Mouse (Mus musculus) liver, embryonic 11.5 days (tissue): ENCODE measurements at regions not wholly inside any gene's neighbourhood (a gene's known extent, or its start where the extent isn't known, plus 50 kb on each side); places are given as distances from the start of the nearest gene placed in this dataset.

Experiments used
- ATAC-seq: fragments of 200-750 bp; cut with Nextera tagmentation; replicated peaks from 2 replicates; pipeline ENCODE4 v1.8.0; 2017; ENCODE audit warnings: moderate number of reproducible peaks, mild to moderate bottlenecking, moderate TSS enrichment, moderate library complexity; ENCODE audit not compliant: low FRiP score
- DNase-seq: peaks from one replicate; pipeline ENCODE4 v3.0.0-alpha.2; 2017; ENCODE audit warnings: low spot score
- H3K27ac ChIP-seq: fragments of 300-500 bp; sonication (generic); 2 replicates; pipeline ENCODE4 v1.5.1; 2014; ENCODE audit warnings: mild to moderate bottlenecking, low read depth, low read length, control low read depth
- H3K27me3 ChIP-seq: fragments of 300-500 bp; sonication (generic); replicated peaks from 2 replicates; pipeline ENCODE4 v1.6.1; 2014; ENCODE audit warnings: low read length, mixed read lengths; ENCODE audit not compliant: control insufficient read depth, insufficient read depth
- H3K36me3 ChIP-seq: fragments of 300-500 bp; sonication (generic); 2 replicates; pipeline ENCODE4 v1.6.1; 2014; ENCODE audit warnings: mild to moderate bottlenecking, low read length, moderate library complexity, mixed read lengths; ENCODE audit not compliant: control insufficient read depth, insufficient read depth
- H3K4me1 ChIP-seq: fragments of 300-500 bp; sonication (generic); replicated peaks from 2 replicates; pipeline ENCODE4 v1.6.1; 2014; ENCODE audit warnings: low read length, mixed read lengths; ENCODE audit not compliant: control insufficient read depth, insufficient read depth
- H3K4me2 ChIP-seq: fragments of 300-500 bp; sonication (generic); 2 replicates; pipeline ENCODE4 v1.6.1; 2014; ENCODE audit warnings: mild to moderate bottlenecking, control low read depth, moderate library complexity
- H3K4me3 ChIP-seq: fragments of 300-500 bp; sonication (generic); 2 replicates; pipeline ENCODE4 v1.5.1; 2014; ENCODE audit warnings: low read depth, low read length, control low read depth
- H3K9ac ChIP-seq: fragments of 300-500 bp; sonication (generic); 2 replicates; pipeline ENCODE4 v1.6.1; 2014; ENCODE audit warnings: low read depth, low read length, control low read depth
- H3K9me3 ChIP-seq: fragments of 300-500 bp; sonication (generic); 2 replicates; pipeline ENCODE4 v1.6.1; 2016; ENCODE audit warnings: low read length, inconsistent platforms, mixed read lengths; ENCODE audit not compliant: control insufficient read depth
- WGBS: fragments of 180-500 bp; shearing (Covaris S2); extraction: QIAGEN DNeasy Blood & Tissue Kit; methylation state at CpG from one replicate; pipeline ENCODE4 v1.1.7; 2014; 5-methylcytosine and 5-hydroxymethylcytosine counted together

GRCm38 (mm10) chr2:45629616-45630015 lies 512.4 kb upstream of the Zeb2 start:
- Histone ChIP-seq H3K27ac (no peak overlapping the region), H3K27me3 (no peaks in the 10 kb centered on the region), H3K4me2 (no peak overlapping the region), H3K9ac (no peak overlapping the region), H3K4me1 (no peaks in the 10 kb centered on the region), H3K36me3 (no peaks in the 10 kb centered on the region), H3K4me3 (no peak overlapping the region), H3K9me3 (no peaks in the 10 kb centered on the region)
- DNase-seq (no peak), ATAC-seq (no peak)
- WGBS, result 78% methylated on average over 3 of the region's 3 CpGs

DNA sequence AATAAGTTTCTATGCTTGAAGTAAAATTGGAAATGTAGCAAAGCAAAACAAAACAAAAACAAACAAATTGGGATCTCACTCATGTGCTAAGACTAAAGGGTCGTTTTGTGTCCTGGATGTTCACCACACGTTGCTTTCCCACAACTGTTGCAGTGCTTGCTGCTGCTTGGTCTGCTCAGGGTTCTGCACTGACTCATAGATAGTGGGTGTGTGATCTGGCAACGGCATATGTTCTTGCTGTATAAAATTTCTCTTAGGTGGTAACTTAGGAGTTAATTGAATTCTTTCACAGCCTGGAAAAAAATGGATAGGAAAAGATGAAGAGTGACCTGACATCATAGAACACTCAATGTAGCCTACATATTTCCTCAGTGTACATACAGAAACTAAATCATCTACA lies 505.9 kb upstream of the Zeb2 start:
- whole genome bisulfite sequencing, result 71% methylated on average over 3 of the region's 3 CpGs
- Histone ChIP-seq H3K27me3 (no peaks in the 10 kb centered on the region), H3K27ac (no peak overlapping the region), H3K4me3 (no peak overlapping the region), H3K4me1 (no peaks in the 10 kb centered on the region), H3K9ac (no peak overlapping the region), H3K36me3 (no peaks in the 10 kb centered on the region), H3K9me3 (no peaks in the 10 kb centered on the region), H3K4me2 (no peak overlapping the region)
- ATAC-seq, result no peak
- DNase-seq, result no peak

- no peak for DNase-seq
- H3K4me3 ChIP-seq, result no peak overlapping the region
Measured at GRCm38 (mm10) chr2:45608926-45609325, 491.7 kb upstream of the Zeb2 start.

GRCm38 (mm10) chr2:45607393-45607792 lies 490.2 kb upstream of the Zeb2 start:
- Histone ChIP-seq H3K9me3 (no peaks in the 10 kb centered on the region), H3K4me2 (no peak overlapping the region), H3K27ac (no peak overlapping the region), H3K9ac (no peak overlapping the region), H3K36me3 (no peaks in the 10 kb centered on the region), H3K4me3 (no peak overlapping the region), H3K4me1 (no peaks in the 10 kb centered on the region), H3K27me3 (no peaks in the 10 kb centered on the region)
- no peak for ATAC-seq
- DNase-seq, result no peak

More at GRCm38 (mm10) chr2:45608926-45609325, 491.7 kb upstream of the Zeb2 start:
- no peak for ATAC-seq
- Histone ChIP-seq H3K36me3 (no peaks in the 10 kb centered on the region), H3K9me3 (no peaks in the 10 kb centered on the region), H3K4me2 (no peak overlapping the region), H3K9ac (no peak overlapping the region), H3K27ac (no peak overlapping the region), H3K4me1 (no peaks in the 10 kb centered on the region), H3K27me3 (no peaks in the 10 kb centered on the region)
- 90% methylated on average over 1 of the region's 1 CpGs for WGBS

- Histone ChIP-seq H3K9ac (no peak overlapping the region), H3K36me3 (no peaks in the 10 kb centered on the region), H3K4me3 (no peak overlapping the region), H3K27ac (no peak overlapping the region), H3K4me2 (no peak overlapping the region), H3K4me1 (no peaks in the 10 kb centered on the region), H3K9me3 (no peaks in the 10 kb centered on the region), H3K27me3 (no peaks in the 10 kb centered on the region)
- no peak for ATAC-seq
- 70% methylated on average over 6 of the region's 6 CpGs for WGBS
- DNase-seq, result no peak
Measured at GRCm38 (mm10) chr2:45601332-45601900, 484.2 kb upstream of the Zeb2 start.

DNA sequence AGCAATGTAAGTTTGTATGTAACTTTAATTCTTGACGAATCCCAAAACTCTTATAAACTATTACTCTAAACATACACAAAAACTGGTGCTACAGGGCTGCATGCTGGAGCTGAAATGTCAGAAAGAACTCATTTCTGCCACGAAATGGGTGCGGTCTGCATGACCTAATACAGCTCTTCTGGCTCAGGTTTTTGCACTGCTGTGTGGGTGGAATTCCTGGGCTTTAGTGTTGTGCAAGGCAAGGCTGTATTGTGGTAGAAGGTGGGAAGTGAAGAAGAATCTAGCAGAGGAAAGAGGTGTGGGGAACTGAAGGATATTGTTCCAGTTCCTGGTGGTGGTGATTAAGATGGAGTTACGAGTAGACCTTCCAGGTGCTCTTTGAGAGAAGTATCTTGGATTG lies 476.6 kb upstream of the Zeb2 start:
- H3K9me3 ChIP-seq, result no peaks in the 10 kb centered on the region
- no peak for DNase-seq
- WGBS, result 83% methylated on average over 4 of the region's 4 CpGs
- ATAC-seq, result no peak
- no peaks in the 10 kb centered on the region for H3K36me3 ChIP-seq
- no peaks in the 10 kb centered on the region for H3K4me1 ChIP-seq
- H3K4me2 ChIP-seq, result no peak overlapping the region
- no peak overlapping the region for H3K27ac ChIP-seq
- H3K9ac ChIP-seq, result no peak overlapping the region
- H3K4me3 ChIP-seq, result no peak overlapping the region
- no peaks in the 10 kb centered on the region for H3K27me3 ChIP-seq

- no peaks in the 10 kb centered on the region for H3K4me1 ChIP-seq
- no peak overlapping the region for H3K27ac ChIP-seq
- no peak overlapping the region for H3K4me3 ChIP-seq
- DNase-seq (no peak), ATAC-seq (no peak)
- WGBS, result 70% methylated on average over 1 of the region's 1 CpGs
- no peak overlapping the region for H3K9ac ChIP-seq
- H3K4me2 ChIP-seq, result no peak overlapping the region
- no peaks in the 10 kb centered on the region for H3K9me3 ChIP-seq
- no peaks in the 10 kb centered on the region for H3K27me3 ChIP-seq
- no peaks in the 10 kb centered on the region for H3K36me3 ChIP-seq
Measured at GRCm38 (mm10) chr2:45590980-45591379, 473.8 kb upstream of the Zeb2 start.

- Histone ChIP-seq H3K27ac (no peak overlapping the region), H3K27me3 (no peaks in the 10 kb centered on the region), H3K4me2 (no peak overlapping the region), H3K36me3 (no peaks in the 10 kb centered on the region), H3K4me3 (no peak overlapping the region), H3K9ac (no peak overlapping the region), H3K4me1 (no peaks in the 10 kb centered on the region), H3K9me3 (no peaks in the 10 kb centered on the region)
- WGBS, result 82% methylated on average over 2 of the region's 2 CpGs
- no peak for DNase-seq
- ATAC-seq, result no peak
Measured at GRCm38 (mm10) chr2:45588248-45588647, 471.1 kb upstream of the Zeb2 start.

GRCm38 (mm10) chr2:45586588-45587200 lies 469.5 kb upstream of the Zeb2 start:
- Histone ChIP-seq H3K4me3 (no peak overlapping the region), H3K4me2 (no peak overlapping the region), H3K9me3 (no peaks in the 10 kb centered on the region), H3K36me3 (no peaks in the 10 kb centered on the region), H3K27me3 (no peaks in the 10 kb centered on the region), H3K9ac (no peak overlapping the region), H3K4me1 (no peaks in the 10 kb centered on the region), H3K27ac (no peak overlapping the region)
- WGBS, result 51% methylated on average over 1 of the region's 1 CpGs
- no peak for ATAC-seq
- no peak for DNase-seq
